Mouse (Mus musculus): ENCODE data around the gene Misp.

Misp gene

DNA sequence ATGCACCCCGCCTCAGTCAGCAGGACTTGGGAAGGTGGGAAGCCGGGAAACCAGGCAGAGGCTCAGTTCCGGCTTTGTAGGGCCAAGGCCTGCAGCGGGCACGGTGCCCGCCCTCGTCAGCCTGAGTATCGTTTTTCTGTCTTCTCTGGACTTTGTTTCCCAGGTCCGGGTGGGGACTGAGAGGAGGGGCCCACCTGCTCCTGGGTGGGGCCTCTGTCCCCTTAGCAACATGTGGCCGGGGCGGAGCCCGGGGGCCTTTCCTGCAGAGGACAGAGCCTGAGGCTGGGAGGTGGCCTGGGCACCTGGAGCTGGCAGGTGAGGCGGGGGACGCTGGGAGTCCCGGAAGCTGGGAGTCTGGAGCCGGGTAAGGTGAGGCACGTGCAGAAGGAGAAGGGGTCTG, 1.6 kb downstream of the Misp start:
- DNase-seq (ENCODE audit: low spot score): no peak

DNA sequence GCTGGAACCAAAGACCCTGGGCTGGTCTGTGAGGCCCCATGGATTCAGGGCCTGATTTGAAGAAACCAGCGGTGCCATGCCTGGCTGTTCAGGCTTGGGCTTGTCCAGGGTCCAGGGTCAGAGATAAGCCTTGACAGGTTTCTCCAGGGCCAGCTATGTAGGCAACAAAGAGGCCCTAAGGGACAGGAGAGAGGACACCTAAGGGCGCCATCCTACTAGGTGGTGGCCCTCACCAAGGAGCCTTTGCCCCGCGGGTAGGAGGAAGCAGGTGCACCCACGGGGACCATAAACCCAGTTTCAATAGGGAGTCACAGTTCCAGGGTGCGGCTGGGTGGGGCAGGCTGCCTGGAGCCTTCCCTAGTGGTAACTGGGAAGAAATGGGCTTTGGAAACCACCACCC, 2.2 kb downstream of the Misp start:
- DNase-seq (ENCODE audit: low spot score): no peak

DNA sequence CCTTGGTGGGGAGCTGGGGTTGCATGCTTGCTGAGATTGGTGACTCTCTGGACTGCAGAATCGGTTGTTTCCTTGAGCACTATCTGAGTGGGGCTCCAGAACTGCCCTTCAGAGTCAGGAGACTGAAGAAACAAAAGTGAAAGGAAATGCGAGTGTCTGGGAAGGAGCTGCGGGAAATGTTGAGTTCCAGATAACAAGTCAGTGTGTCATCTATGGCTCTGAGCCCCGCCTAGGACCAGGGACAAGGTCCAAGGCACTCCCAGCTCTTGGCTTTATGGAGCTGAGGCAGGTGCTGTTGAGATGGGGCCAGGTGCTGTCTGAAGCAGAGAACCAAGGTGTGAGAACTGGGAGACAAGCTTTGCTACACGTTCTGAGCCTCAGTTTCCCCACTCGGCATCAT, 3.6 kb downstream of the Misp start:
- no peak for DNase-seq (ENCODE audit: low spot score)

DNA sequence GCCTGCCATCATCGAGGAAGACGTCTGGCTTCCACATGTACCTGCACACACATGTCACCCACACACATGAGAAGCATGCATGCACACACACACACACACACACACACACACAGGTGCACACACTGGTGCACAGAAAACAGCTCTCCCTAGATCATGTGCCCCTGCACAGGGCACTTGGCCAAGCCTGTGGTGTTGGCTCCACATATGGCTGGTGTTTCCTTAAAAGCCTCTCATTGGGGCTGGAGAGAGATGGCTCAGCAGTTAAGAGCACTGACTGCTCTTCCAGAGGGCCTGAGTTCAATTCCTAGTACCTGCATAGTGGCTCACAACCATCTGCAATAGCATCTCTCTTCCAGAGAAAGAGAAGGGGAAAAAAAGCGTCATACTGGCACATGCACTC, 10.8 kb downstream of the Misp start:
- DNase-seq (ENCODE audit: low spot score): no peak

DNA sequence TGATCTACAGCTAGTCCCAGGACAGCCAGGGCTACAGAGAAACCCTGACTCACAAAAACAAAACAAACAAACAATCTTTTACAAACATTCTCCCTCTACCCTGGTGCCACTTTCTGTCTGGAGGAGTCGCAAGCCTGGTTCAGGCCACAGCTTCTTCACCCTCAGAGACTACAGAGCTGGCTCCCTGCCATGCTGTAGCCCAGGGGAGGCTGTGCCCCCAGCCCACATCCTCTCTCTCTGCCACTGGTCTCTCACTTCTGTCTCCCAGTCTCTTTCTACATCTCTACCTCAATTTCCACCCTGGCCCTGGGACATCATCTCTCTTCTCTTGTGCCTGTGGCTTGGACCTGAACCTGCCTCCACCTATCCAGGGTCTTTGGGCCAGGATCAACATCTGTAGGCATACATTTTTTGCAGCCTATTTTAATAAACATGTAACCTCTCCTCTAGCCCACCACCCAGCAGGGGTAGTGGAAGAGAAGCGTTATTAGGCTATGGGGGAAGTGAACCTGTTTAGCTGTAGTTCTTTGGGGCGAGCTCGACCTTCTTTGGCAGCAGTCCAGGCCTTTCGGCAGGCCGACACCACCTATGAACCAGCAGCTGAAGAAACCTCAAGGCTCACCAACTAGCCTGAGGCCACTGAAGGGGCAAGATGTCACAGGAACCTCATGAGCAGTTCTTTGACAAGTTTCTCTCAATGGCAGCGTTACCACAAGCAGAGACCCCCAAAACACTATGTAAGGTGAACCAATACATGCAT, 11.4 kb downstream of the Misp start:
- no peak for DNase-seq (ENCODE audit: low spot score)

DNA sequence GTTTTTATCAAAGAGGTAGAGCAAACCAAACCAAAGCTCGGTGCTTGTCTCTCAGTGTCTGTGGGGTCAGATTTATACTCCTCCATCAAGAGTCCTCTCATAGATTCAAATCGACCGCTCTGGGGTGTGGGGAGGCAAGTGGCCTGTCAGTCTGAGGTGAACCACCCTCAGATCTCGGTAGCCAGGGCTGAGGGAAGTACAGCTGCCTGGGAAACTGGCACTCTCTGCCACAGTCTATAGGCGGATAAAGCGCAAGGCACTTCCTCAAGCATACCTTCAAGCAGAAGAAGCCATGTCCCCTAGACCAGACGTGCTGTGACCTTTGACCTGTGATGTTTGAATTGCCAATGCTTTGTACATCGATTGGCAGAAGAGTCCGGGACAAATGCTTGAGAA, 12.0 kb downstream of the Misp start:
- DNase-seq (ENCODE audit: low spot score): no peak

DNA sequence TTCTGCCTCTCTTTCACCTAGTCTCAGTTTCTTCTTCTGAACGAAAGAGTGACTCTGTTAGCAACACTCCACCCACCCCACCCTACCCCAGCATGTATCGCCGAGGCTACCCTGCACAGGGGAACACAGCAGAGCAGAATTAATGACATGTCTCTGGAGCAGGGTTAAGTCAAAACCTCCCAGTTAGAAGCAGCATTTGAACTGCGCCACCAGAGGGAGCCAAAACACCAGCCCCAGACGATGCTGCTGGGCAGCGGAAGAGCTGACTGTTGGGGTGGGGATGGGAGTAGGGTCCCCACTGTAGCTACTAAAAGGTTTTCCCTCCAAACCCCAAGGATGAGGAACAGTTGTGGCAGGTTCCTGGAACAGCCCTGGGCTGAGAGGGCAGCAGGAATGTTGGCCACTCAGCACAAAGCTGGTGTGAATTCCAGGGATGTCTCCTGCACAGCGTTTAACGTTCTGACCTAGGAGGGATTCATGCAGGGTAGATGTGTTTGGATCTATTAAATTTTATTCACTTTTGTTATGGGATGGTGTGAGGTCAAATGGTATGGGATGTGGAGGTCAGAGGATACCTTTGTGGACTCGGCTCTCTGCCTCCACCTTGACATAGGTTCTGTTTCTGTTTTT, 14.1 kb downstream of the Misp start:
- DNase-seq (ENCODE audit: low spot score): peak; percentile 88

DNA sequence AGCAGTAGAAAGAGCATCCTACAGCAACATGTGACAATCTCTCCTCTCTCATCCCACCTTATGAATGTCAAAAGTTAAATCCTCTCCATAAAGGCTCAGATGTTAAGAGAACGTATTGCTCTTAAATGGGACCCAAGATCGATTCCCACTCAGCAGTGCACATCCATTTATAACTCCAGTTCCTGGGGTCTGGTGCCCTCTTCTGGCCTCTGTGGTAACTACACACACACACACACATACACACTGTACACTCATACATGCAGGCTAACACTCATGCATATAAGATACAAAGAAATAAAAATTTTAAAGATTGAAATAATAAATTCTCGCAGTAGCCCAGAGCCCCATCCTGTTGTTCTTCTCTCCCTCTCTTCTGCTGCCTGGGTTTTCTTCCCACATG, 16.1 kb downstream of the Misp start:
- no peak for DNase-seq (ENCODE audit: low spot score)

DNA sequence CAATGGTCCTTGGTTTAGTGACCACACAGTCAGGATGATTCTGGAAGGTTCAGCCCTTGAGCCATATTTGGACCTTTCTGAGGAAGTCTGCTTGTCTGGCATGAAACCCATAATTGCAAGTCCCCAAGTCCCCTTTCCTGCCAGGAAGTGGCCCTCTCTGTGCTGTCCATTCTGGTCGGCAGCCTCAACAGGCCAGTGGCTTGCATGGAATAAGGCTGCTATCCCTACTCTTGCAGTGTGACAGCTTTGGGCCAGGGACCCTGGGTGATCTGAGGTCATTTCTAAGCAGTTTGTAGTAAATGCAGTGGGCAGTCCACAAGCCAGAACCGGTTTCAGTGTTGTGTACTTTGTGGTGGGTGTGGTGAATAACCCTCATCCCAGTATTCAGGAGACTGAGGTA, 17.4 kb downstream of the Misp start:
- no peak for DNase-seq (ENCODE audit: low spot score)

DNA sequence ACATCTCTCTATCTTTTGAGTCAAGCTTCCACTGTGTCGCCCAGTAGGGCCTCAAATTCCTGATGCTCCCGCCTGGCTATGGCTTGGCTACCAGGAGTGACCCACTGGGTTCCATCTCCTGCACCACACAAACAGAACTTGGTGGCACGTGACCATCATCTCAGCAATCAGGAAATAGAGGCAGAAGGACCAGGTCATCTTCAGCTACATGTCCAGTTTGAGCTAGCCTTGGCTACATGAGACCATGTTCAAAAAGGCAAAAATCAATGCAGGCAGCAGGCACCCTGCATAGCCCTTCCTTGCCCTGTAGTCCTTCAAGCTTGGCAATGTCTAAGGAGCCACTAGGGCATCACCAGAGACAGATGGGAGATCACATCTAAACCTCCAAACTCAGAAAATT, 19.3 kb downstream of the Misp start:
- DNase-seq (ENCODE audit: low spot score): no peak

DNA sequence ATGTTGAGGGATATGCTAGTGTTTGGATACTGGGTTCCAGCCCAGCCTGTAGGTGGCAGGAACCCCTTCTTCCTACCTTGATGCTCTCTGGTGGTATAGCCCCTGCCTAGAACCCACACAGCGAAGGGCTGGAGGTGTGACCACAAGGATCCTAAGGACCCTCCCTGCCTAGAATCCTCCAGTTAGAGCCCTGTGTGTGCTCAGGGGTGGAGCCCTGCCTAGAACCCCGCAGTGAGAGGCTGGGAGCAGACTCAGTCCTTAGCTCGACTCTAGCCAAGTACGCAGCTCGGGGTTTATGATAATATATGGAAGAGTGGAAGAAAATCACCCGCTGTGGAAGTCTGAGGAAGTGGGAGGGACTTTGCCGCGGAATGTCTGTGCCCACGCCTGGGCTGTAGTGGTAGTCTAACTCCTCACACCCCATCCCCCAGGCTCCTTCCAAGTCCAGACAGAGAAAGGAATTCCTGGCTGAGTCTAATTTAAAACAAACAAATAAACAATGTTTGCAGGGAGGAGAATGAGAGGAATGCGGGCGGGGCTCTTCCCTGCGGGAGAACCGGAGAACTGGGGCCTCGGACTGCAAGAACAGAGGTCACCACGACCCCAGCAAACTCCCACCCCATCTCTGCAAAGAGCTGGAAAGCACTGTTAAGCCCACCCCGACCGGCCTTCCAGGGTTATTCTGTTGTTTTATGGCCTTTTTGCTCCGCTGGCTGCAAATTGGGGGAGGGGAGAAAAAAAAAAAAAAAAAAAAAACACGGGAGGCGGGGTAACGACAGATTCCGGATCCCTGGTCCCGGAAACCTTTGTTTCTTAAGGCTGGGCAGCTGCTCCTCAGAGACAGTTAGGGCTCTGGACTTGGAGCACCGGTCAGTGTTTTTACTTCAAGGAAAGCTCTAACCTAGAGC, 20.1 kb downstream of the Misp start:
- DNase-seq (ENCODE audit: low spot score): peak; percentile 84

DNA sequence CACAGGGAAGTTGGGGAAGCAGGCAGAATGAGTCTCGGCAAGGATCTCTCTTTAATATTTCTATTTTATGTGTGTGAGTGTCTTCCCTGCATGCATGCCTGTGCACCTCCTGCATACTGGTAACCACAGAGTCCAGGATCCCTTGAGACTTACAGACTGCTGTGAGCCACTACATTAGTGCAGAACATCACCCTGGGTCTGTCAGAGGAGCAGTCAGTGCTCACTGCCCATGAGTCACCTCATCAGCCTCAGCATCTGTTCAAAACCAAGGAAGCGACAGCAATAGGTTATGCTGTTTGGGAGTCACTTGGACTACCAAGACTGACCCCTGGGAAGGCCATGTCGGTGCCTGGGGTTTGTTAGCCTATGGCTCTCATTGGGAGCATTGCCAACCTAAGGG, 21.5 kb downstream of the Misp start:
- no peak for DNase-seq (ENCODE audit: low spot score)

DNA sequence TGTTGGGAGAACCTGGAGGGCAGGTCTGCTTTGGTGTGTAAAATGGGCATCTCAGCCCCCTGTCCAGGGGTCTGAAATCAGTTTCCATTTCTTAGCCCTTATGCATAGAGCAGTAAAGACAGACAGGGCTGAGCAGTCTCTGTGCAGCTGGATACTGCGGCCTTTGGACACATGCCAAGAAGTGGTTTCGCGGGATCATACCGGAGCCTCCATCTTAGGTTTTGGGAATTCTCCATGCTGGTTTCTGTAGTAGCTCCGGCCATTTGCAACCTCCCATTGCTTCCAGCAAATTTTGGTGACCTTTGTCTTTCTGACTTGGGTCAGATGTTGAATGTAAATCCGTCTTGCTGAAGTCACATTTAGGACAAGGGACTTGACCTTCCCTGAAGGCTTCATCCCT, 22.7 kb downstream of the Misp start:
- DNase-seq (ENCODE audit: low spot score): no peak

DNA sequence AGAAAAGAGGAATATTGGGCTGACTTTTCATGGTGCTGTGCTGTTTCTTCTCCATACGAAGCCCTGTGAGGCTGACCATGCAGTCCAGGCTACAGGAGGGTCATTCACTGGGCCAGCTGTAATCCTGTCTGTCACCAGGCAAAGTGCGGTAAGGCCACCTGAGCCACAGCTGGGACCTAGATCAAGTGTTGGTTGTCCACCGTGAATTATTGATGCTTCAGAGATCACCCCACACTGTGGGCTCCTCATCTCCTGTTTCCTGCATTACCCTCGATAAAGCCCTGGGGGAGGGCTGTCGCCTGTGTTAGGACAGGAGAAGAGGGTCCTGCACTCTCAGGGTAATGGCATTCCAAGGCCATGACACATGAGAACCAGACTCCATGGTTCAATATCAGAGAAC, 25.8 kb downstream of the Misp start:
- DNase-seq (ENCODE audit: low spot score): no peak

DNA sequence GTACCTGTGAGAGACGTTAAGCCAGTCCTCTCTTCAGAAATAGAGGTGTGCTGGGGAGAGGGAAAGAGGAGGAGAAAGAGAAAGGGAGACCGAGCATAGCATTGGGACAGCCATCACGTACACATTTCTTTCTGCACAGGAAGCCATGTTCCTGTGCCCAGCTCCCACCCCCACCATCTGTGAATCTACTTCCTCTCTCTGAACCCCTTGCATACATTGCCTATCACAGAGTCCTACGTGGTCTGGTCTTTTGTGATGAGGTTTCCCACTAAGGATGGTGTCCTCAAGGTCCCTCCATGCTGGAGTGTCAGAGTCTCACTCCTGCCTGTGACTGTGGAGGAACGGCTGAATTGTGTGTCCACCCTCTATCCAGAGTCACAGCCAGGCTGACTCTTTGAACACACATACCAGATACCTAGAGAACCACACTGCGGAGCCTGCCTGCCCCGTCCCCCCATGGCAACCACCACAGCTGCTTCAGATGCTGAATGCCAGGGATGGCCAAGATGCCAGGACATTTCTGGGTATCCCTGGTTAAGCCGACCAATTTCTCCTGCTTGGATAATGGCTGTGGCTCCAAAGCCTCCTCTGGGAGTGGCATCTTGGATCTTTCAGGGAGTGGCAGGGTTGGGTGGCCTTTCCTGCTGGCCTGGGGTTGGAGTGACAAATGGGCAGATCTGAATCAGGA, 29.3 kb downstream of the Misp start:
- no peak for DNase-seq (ENCODE audit: low spot score)

DNA sequence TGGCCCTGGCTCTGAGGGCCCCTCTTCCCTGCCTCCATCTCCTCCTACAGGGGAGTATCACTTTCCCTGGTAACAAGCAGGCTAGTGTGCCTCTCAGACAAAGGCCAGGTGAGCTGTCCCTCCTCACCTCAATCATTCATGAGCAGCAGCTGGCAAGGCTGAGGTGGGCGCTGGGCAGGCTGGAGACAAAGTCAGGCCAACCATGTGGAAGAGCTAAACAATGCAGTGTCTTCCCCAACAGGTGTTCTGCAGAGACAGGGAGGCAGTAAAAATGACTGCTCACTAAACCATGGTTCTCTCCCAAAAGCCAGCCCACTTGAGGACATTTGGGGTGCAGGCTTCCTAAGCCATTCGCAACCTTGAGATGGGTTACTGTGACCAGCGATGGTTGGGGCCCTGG, 30.9 kb downstream of the Misp start:
- no peak for DNase-seq (ENCODE audit: low spot score)

DNA sequence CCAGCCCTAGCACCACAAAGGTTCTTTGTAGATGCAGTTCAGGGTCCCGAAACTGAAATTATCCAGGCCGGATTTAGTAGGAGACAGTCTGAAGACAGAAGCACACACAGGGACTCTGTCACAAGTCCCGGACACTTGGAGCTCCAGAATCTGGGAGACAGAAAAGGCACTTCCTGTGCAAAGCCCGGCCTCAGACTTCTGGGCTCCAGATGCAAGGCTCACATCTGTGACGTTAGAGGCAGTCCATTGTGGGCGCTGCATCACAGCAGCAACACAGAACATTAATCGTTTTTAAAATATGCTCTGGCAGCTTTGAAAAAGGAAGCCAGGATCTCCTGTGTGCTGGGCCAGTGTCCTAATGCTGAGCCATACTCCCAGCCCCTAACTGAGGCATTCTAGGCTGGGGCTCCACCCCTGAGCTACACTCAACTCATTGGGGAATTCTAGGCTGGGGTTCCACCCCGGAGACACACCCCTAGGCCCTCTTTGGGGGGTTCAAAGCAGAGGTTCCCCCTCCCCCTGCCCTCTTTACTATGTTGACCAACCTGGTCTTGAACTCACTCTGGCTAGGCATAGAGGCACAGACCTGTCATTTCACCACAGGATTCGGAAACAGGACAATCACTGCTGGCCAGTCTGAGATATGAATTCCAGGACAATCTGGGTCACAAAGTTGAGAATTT, 31.5 kb downstream of the Misp start:
- no peak for DNase-seq (ENCODE audit: low spot score)

DNA sequence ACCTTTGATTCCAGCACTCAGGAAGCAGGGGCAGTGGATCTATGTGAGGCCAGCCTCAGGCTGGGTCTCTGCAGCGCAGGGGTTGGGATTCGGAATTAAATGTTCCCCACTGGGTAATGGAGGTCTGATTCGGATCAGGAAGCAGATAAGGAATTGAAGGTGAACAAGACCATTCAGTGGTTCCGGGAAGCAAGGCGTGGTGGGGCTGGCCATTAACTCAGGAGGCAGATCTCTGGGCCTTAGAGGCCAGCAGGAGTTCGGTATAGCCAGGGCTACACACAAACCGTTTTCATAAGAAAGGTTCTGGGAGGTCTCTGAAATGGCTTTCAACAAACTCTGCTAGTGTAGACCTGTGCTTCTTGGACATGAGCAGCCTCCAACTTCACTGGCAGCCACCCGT, 32.0 kb downstream of the Misp start:
- DNase-seq (ENCODE audit: low spot score): no peak

DNA sequence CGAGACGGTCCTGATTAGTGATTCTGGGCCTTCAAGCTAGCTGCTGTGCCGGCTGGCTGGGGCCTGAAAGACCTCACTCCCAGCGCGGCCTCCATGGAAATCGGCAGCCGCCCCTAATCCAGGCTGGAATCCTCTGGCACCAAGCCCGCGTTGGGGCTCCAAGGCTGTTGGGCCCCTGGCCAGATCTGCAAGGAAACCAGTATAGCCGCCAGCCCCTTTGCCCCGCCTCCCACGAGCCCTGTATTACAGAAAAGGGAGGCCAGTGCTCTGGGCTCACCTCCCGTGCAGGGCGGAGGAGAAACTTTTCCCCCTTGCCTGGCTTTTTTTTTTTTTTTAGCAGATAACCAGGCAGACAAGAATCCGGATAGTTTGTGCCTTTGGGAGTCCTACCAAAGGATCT, 32.6 kb downstream of the Misp start:
- DNase-seq (ENCODE audit: low spot score): peak; percentile 81

DNA sequence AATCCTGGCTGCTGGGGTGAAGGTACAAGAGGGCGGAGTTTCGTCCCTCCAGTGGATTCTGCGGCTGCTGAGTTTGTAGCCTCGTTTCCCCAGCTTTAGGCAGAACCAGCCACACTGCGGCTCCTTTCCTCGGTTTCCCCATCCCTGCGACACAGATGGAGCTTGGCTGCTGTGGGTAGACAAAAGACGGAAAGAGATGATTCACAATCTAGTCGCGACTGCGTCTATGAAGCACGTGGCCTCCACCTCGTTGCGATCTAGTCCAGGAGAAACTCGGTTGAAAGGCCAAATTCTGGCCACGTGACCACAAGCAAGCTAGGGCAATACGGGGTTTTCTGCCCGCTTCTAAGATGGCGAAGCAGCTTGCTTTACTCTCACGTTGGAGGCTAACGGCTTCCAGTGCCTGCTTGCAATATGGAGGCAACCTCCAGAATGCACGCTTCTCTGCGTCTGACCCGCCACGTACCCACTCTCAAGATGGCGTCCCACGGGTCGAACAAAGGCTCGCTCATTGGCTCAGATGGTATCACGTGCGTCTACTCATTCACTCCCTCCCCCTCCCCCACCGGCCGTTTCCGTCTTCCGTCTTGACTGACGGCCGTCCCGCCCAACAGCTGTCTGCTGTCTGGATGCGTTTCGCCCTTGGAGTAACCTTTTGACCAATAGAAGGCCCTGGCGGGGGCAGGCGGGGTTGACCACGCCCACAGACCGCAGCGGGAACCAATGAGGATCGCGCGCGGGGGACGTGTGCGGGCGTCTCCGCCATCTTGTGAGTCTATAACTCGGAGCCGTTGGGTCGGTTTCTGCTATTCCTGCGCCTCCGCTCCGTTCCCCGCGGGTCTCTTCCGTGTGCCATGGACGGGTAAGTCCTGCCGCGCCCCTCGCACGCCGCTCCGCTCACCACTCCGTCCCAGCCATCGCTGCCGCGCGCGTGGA, 33.3 kb downstream of the Misp start, which contains the start of gene Ptbp1:
Gene Ptbp1, plus strand, starts transcription at position 568 of the 936 bp plus-strand sequence.
- peak; percentile 100 for DNase-seq (ENCODE audit: low spot score)
